Mouse (Mus musculus) forebrain, embryonic 11.5 days (tissue): ENCODE data around the gene Slc39a1. TPM values are rescaled to one million over a fixed set of nuclear protein-coding genes. Genes with fewer than 3 reads are reported as not detected.

Experiments used
- ATAC-seq: fragments of 200-750 bp; cut with Nextera tagmentation; replicated peaks from 2 replicates; pipeline ENCODE4 v1.8.0; 2017; ENCODE audit warnings: moderate TSS enrichment; ENCODE audit not compliant: low FRiP score
- DNase-seq: peaks from one replicate; pipeline ENCODE4 v3.0.0-alpha.2; 2017; ENCODE audit warnings: low spot score
- H3K27ac ChIP-seq: fragments of 300-500 bp; sonication (generic); 2 replicates; pipeline ENCODE4 v1.5.1; 2014; ENCODE audit warnings: low read depth, low read length
- H3K27me3 ChIP-seq: fragments of 300-500 bp; sonication (generic); 2 replicates; pipeline ENCODE4 v1.6.1; 2014; ENCODE audit warnings: mild to moderate bottlenecking, low read length, mixed read lengths; ENCODE audit not compliant: control insufficient read depth, insufficient read depth
- H3K36me3 ChIP-seq: fragments of 300-500 bp; sonication (generic); 2 replicates; pipeline ENCODE4 v1.6.1; 2014; ENCODE audit warnings: mild to moderate bottlenecking, low read length, moderate library complexity, mixed read lengths; ENCODE audit not compliant: control insufficient read depth, insufficient read depth
- H3K4me1 ChIP-seq: fragments of 300-500 bp; sonication (generic); replicated peaks from 2 replicates; pipeline ENCODE4 v1.6.1; 2014; ENCODE audit warnings: low read length, mixed read lengths; ENCODE audit not compliant: control insufficient read depth, insufficient read depth
- H3K4me2 ChIP-seq: fragments of 300-500 bp; sonication (generic); 2 replicates; pipeline ENCODE4 v1.6.1; 2014; ENCODE audit warnings: low read depth, mild to moderate bottlenecking, low read length, moderate library complexity, mixed read lengths; ENCODE audit not compliant: severe bottlenecking
- H3K4me3 ChIP-seq: fragments of 300-500 bp; sonication (generic); 2 replicates; pipeline ENCODE4 v1.5.1; 2014; ENCODE audit warnings: low read depth, low read length
- H3K9ac ChIP-seq: fragments of 300-500 bp; sonication (generic); 2 replicates; pipeline ENCODE4 v1.6.1; 2014; ENCODE audit warnings: low read length
- H3K9me3 ChIP-seq: fragments of 300-500 bp; sonication (generic); 2 replicates; pipeline ENCODE4 v1.6.1; 2016; ENCODE audit warnings: low read length, mixed read lengths; ENCODE audit not compliant: control insufficient read depth
- WGBS: fragments of 180-500 bp; shearing (Covaris S2); extraction: QIAGEN DNeasy Blood & Tissue Kit; methylation state at CpG from one replicate; pipeline ENCODE4 v1.1.7; 2014; 5-methylcytosine and 5-hydroxymethylcytosine counted together
- polyA plus RNA-seq: library from polyadenylated mRNA; unstranded; fragments of >200 nt; fragmentation: Nextera tagmentation; extraction: Ambion mirVana; gene quantifications from 2 replicates; pipeline ENCODE4 v1.2.1, GENCODE M21; 2014

Gene Slc39a1
- polyA plus RNA-seq, 1 experiment from 2014 or later, result 57.5 TPM

DNA sequence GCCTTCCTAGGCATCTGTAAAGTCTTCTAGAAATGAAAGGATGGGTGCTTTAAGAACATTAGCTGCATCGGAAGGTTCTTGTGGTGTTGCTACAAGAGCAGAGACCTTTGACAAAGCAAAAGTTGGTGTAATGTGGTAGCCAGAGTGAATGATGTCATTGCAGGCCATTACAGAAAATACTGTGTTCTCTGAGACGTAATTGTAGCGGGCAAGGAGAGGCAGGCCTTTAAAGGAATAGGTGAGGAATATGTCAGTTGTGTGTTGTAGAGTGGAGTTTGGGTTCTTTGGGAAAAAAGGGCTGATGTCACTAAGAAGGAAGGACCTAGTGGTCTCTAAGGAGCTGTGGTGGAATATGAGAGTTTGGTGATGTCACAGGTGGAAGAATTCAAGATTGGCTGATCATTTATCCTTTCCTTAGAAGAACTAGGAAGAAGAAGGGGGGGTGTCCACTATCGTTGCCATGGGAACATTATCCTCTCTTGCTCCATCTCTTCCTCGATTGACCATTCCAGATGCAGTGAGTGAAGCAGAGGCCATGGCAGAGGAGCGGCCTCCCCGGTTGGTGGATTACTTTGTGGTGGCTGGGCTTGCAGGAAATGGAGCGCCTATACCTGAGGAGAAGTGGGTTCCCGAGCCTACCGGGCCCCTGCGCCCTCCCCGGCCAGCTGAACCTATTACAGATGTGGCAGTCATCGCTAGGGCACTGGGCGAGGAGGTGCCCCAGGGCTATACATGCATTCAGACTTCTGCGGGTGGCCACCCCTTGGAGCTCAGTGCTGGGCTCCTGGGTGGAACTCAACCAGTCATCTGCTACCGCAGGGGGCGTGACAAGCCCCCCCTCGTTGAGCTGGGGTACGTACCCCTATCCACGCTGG lies 19.2 kb downstream of the Slc39a1 start:
- Histone ChIP-seq H3K27ac (no peak overlapping the region), H3K4me3 (no peak overlapping the region), H3K9me3 (no peaks in the 10 kb centered on the region), H3K4me1 (peaks cover 12% of the 10 kb centered on the region; the same call in 1 of the 2 replicates), H3K9ac (no peak overlapping the region; the same call in 1 of the 2 replicates), H3K4me2 (no peak overlapping the region; the same call in 1 of the 2 replicates), H3K27me3 (no peaks in the 10 kb centered on the region), H3K36me3 (no peaks in the 10 kb centered on the region; the same call in 1 of the 2 replicates)
- ATAC-seq, result no peak
- DNase-seq, result no peak
- 88% methylated on average over 20 of the region's 20 CpGs for WGBS

- Histone ChIP-seq H3K9ac (no peak overlapping the region), H3K9me3 (no peaks in the 10 kb centered on the region), H3K27me3 (no peaks in the 10 kb centered on the region), H3K27ac (no peak overlapping the region), H3K36me3 (peaks cover 3% of the 10 kb centered on the region; the same call in 1 of the 2 replicates), H3K4me1 (peaks cover 12% of the 10 kb centered on the region; the same call in 1 of the 2 replicates), H3K4me2 (no peak overlapping the region), H3K4me3 (no peak overlapping the region)
- 96% methylated on average over 11 of the region's 11 CpGs for whole genome bisulfite sequencing
- DNase-seq (no peak), ATAC-seq (no peak)
Measured at GRCm38 (mm10) chr3:90268190-90268589, 20.2 kb downstream of the Slc39a1 start.

- Histone ChIP-seq H3K27me3 (no peaks in the 10 kb centered on the region), H3K4me1 (peaks cover 12% of the 10 kb centered on the region; the same call in 1 of the 2 replicates), H3K9me3 (no peaks in the 10 kb centered on the region), H3K27ac (no peak overlapping the region), H3K4me2 (no peak overlapping the region), H3K4me3 (no peak overlapping the region), H3K36me3 (peaks cover 3% of the 10 kb centered on the region; the same call in 1 of the 2 replicates), H3K9ac (no peak overlapping the region)
- DNase-seq (no peak), ATAC-seq (no peak)
- WGBS, result 90% methylated on average over 16 of the region's 16 CpGs
Measured at GRCm38 (mm10) chr3:90268971-90269370, 21.0 kb downstream of the Slc39a1 start.

DNA sequence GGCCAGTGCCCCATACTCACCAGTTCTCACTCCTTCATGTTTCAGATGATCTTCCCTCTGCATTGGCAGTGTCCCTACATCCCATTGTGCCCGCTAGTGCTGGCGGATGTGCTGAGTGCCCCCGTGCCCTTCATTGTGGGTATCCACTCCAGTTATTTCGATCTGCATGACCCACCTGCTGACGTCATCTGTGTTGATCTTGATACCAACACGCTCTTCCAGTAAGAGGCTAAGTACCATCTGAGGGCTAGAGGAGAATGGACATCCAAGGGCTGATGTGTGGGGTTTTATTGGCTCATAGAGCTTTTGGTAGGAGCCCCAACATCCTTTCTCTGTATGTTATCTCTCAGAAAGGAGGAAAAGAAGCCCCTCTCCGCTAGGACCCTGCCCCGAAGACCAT lies 22.8 kb downstream of the Slc39a1 start:
- Histone ChIP-seq H3K36me3 (peaks cover 3% of the 10 kb centered on the region; the same call in 1 of the 2 replicates), H3K9ac (no peak overlapping the region), H3K4me1 (peaks cover 8% of the 10 kb centered on the region; the same call in 1 of the 2 replicates), H3K9me3 (no peaks in the 10 kb centered on the region), H3K4me3 (no peak overlapping the region), H3K27me3 (no peaks in the 10 kb centered on the region), H3K4me2 (no peak overlapping the region), H3K27ac (no peak overlapping the region)
- WGBS, result 96% methylated on average over 8 of the region's 8 CpGs
- ATAC-seq (no peak), DNase-seq (no peak)

- peaks cover 3% of the 10 kb centered on the region; the same call in 1 of the 2 replicates for H3K36me3 ChIP-seq
- no peak overlapping the region for H3K4me3 ChIP-seq
- no peaks in the 10 kb centered on the region for H3K9me3 ChIP-seq
- WGBS, result 81% methylated on average over 9 of the region's 9 CpGs
- no peaks in the 10 kb centered on the region for H3K4me1 ChIP-seq
- DNase-seq (no peak), ATAC-seq (no peak)
- no peak overlapping the region for H3K9ac ChIP-seq
- H3K4me2 ChIP-seq, result no peak overlapping the region
- H3K27ac ChIP-seq, result no peak overlapping the region
- no peaks in the 10 kb centered on the region for H3K27me3 ChIP-seq
Measured at GRCm38 (mm10) chr3:90272170-90272569, 24.2 kb downstream of the Slc39a1 start.

- H3K4me2 ChIP-seq, result no peak overlapping the region
Measured at GRCm38 (mm10) chr3:90273855-90274254, 25.9 kb downstream of the Slc39a1 start.

GRCm38 (mm10) chr3:90275286-90275685 lies 27.3 kb downstream of the Slc39a1 start:
- Histone ChIP-seq H3K9me3 (no peaks in the 10 kb centered on the region), H3K4me1 (no peaks in the 10 kb centered on the region), H3K27ac (no peak overlapping the region), H3K27me3 (no peaks in the 10 kb centered on the region), H3K4me2 (no peak overlapping the region), H3K36me3 (peaks cover 3% of the 10 kb centered on the region; the same call in 1 of the 2 replicates), H3K4me3 (no peak overlapping the region), H3K9ac (no peak overlapping the region)
- ATAC-seq, result no peak
- 92% methylated on average over 11 of the region's 11 CpGs for WGBS
- DNase-seq, result no peak

More at GRCm38 (mm10) chr3:90273855-90274254, 25.9 kb downstream of the Slc39a1 start:
- no peak overlapping the region for H3K9ac ChIP-seq
- no peak for ATAC-seq
- no peaks in the 10 kb centered on the region for H3K9me3 ChIP-seq
- no peaks in the 10 kb centered on the region for H3K27me3 ChIP-seq
- 91% methylated on average over 22 of the region's 22 CpGs for WGBS
- DNase-seq, result no peak
- no peaks in the 10 kb centered on the region for H3K4me1 ChIP-seq
- peaks cover 3% of the 10 kb centered on the region; the same call in 1 of the 2 replicates for H3K36me3 ChIP-seq
- H3K27ac ChIP-seq, result no peak overlapping the region
- H3K4me3 ChIP-seq, result no peak overlapping the region

- Histone ChIP-seq H3K27ac (no peak overlapping the region), H3K9me3 (no peaks in the 10 kb centered on the region)
Measured at GRCm38 (mm10) chr3:90276858-90277257, 28.9 kb downstream of the Slc39a1 start.

More at GRCm38 (mm10) chr3:90276858-90277257, 28.9 kb downstream of the Slc39a1 start:
- ATAC-seq (no peak), DNase-seq (no peak)
- no peak overlapping the region for H3K4me3 ChIP-seq
- WGBS, result 46% methylated on average over 16 of the region's 16 CpGs
- H3K9ac ChIP-seq, result no peak overlapping the region
- peaks cover 3% of the 10 kb centered on the region; the same call in 1 of the 2 replicates for H3K36me3 ChIP-seq
- no peaks in the 10 kb centered on the region for H3K4me1 ChIP-seq
- H3K27me3 ChIP-seq, result no peaks in the 10 kb centered on the region
- H3K4me2 ChIP-seq, result no peak overlapping the region
